Mouse (Mus musculus) E14TG2a.4 (cell line): ENCODE data around the gene Ndufa11.

Experiments used
- H3K27me3 ChIP-seq: 2 replicates; pipeline ENCODE4 v1.6.1; 2014; ENCODE audit warnings: low read length, control low read depth; ENCODE audit not compliant: insufficient read depth
- H3K36me3 ChIP-seq: 2 replicates; pipeline ENCODE4 v1.6.1; 2014; ENCODE audit warnings: low read length, control low read depth; ENCODE audit not compliant: insufficient read depth
- H3K4me1 ChIP-seq: replicated peaks from 2 replicates; pipeline ENCODE4 v1.6.1; 2014; ENCODE audit warnings: low read depth, low read length, control low read depth
- H3K4me3 ChIP-seq: replicated peaks from 2 replicates; pipeline ENCODE4 v1.5.1; 2014; ENCODE audit warnings: mild to moderate bottlenecking, low read length
- H3K9me3 ChIP-seq: 2 replicates; pipeline ENCODE4 v1.6.1; 2014; ENCODE audit warnings: low read length, control low read depth
- CTCF ChIP-seq: conservative IDR thresholded peaks from 2 replicates; pipeline ENCODE4 v1.5.1; 2014; ENCODE audit warnings: low read length
- NANOG ChIP-seq: IDR thresholded peaks from 2 replicates; pipeline ENCODE4 v1.6.1; 2014; ENCODE audit warnings: borderline replicate concordance, low read length, mixed read lengths
- POU5F1 ChIP-seq: IDR thresholded peaks from 2 replicates; pipeline ENCODE4 v1.6.1; 2014; ENCODE audit warnings: low read length, borderline replicate concordance

The Ndufa11 gene

DNA sequence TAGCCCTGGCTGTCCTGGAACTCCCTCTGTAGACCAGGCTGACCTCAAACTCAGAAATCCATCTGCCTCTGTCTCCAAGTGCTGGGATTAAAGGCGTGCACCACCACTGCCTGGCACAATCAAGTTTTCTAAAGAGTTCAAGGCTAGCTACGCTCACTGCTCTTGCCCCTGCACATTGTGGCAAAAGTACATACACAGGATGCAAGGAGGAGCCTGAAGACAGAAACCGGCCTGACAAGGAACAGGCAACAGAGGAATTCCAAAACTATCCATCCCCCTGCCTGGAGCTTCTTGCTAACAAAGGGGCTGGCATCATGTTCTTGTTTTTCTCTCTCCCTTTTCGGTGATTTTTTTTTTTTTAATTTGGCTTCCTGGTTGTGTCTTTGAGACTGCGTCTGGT, 26.6 kb downstream of the Ndufa11 start:
- Histone ChIP-seq H3K4me3 (no peak overlapping the region), H3K27me3 (peaks cover 51% of the 10 kb centered on the region), H3K36me3 (no peaks in the 10 kb centered on the region), H3K9me3 (no peaks in the 10 kb centered on the region), H3K4me1 (peaks cover 21% of the 10 kb centered on the region)
- no peak for TF ChIP-seq CTCF
- TF ChIP-seq POU5F1, result no peak
- no peak for TF ChIP-seq NANOG

- Histone ChIP-seq H3K4me3 (peak overlapping the region; percentile 66), H3K4me1 (peaks cover 55% of the 10 kb centered on the region), H3K27me3 (peaks cover 91% of the 10 kb centered on the region), H3K36me3 (no peaks in the 10 kb centered on the region), H3K9me3 (no peaks in the 10 kb centered on the region)
- TF ChIP-seq CTCF, result no peak
- no peak for TF ChIP-seq POU5F1
- no peak for TF ChIP-seq NANOG
Measured at GRCm38 (mm10) chr17:56751404-56752072, 34.0 kb downstream of the Ndufa11 start.

DNA sequence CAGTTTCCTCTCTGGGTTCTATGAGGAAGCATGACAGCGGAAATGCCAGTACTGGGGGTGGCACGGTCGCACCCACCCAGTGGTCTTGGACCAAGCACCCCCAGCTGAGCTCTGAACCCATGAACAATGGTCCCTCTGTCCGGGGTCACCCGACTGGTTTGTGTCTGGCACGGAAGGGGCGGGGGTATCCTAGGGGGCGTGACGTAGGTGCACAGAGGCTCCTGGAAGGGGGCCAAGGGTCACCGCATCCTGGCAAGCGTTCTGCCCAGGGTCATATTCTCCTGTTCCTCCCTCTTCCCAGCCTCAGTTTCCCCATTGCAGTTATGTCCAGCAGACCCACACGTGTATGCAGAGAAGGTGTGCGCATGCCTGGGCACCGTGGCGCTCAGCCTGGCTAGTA, 35.9 kb downstream of the Ndufa11 start:
- peak overlapping the region; percentile 66 for H3K4me3 ChIP-seq
- TF ChIP-seq NANOG (no peak), CTCF (no peak), POU5F1 (no peak)
- no peaks in the 10 kb centered on the region for H3K9me3 ChIP-seq
- peaks cover 80% of the 10 kb centered on the region for H3K27me3 ChIP-seq
- H3K4me1 ChIP-seq, result peaks cover 68% of the 10 kb centered on the region
- no peaks in the 10 kb centered on the region for H3K36me3 ChIP-seq

DNA sequence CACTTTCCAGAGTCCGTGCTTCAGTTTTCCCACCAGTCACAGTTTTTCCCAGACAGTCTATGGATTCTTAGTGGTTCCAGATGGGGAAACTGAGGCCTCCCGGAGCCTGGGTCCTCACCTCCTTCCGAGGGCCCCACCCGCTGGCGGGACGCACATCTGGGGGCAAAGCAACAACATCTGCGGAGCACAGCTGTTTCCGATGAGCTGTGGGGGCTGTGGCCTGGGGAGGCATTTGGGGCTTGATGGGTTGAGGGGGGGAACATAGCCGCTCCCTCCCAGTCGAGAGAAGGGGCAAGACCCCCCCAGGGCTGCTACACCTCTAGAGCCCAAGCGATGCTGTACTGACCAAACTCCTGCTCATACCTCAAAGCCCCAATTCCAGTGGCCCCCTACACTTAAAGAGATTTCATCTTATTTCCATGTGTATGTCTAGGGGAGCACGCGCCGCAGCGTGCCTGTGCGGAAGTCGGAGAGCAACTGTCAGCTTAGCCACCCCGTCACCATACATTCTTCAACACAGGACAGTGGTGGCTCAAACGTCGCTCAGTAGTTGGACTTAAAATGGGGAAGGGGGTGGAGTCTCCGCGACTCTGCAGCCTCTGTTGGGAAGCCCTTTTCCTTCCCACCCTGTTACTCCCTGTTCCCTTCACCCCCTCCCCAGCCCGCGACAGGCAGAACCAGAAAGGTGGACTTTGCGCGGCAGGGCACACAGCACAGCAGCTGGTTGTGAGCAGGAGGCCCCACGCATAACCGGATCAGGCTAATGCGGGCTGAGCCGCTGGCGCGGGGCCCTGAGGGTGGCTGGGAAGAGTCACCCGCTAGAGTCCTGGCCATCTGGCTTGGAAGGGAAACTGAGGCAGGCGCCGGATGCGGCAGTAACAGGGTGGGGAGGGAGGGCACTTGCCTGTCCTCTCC, 37.0 kb downstream of the Ndufa11 start:
- TF ChIP-seq NANOG (no peak), CTCF (no peak), POU5F1 (no peak)
- Histone ChIP-seq H3K4me1 (peaks cover 69% of the 10 kb centered on the region), H3K27me3 (peaks cover 71% of the 10 kb centered on the region), H3K36me3 (no peaks in the 10 kb centered on the region), H3K4me3 (peak overlapping the region; percentile 51), H3K9me3 (no peaks in the 10 kb centered on the region)

- TF ChIP-seq CTCF (peak; percentile 24; the same call in 1 of the 2 replicates), POU5F1 (no peak), NANOG (no peak)
- H3K36me3 ChIP-seq, result no peaks in the 10 kb centered on the region
- peak overlapping the region; percentile 88 for H3K4me3 ChIP-seq
- H3K4me1 ChIP-seq, result peaks cover 71% of the 10 kb centered on the region
- H3K9me3 ChIP-seq, result no peaks in the 10 kb centered on the region
- peaks cover 53% of the 10 kb centered on the region for H3K27me3 ChIP-seq
Measured at GRCm38 (mm10) chr17:56756703-56757399, 39.3 kb downstream of the Ndufa11 start.

GRCm38 (mm10) chr17:56757416-56758123, 40.0 kb downstream of the Ndufa11 start, which contains the start of gene Nrtn:
Gene Nrtn (minus strand): TSS chr17:56757530.
- Histone ChIP-seq H3K27me3 (peaks cover 46% of the 10 kb centered on the region), H3K4me1 (peaks cover 68% of the 10 kb centered on the region), H3K4me3 (peak within 1 kb of the TSS; percentile 88), H3K9me3 (no peaks in the 10 kb centered on the region), H3K36me3 (no peaks in the 10 kb centered on the region)
- TF ChIP-seq CTCF (no peak), POU5F1 (no peak), NANOG (no peak)

- Histone ChIP-seq H3K4me1 (peaks cover 68% of the 10 kb centered on the region), H3K36me3 (no peaks in the 10 kb centered on the region), H3K9me3 (no peaks in the 10 kb centered on the region), H3K4me3 (no peak overlapping the region; the same call in 1 of the 2 replicates), H3K27me3 (peaks cover 41% of the 10 kb centered on the region)
- TF ChIP-seq POU5F1 (no peak), CTCF (peak; percentile 64)
Measured at GRCm38 (mm10) chr17:56758132-56758531, 40.6 kb downstream of the Ndufa11 start.

GRCm38 (mm10) chr17:56759261-56759660, 41.7 kb downstream of the Ndufa11 start:
- no peak overlapping the region for H3K4me3 ChIP-seq
- TF ChIP-seq NANOG (no peak), CTCF (no peak), POU5F1 (no peak)
- no peaks in the 10 kb centered on the region for H3K36me3 ChIP-seq
- H3K4me1 ChIP-seq, result peaks cover 67% of the 10 kb centered on the region
- peaks cover 30% of the 10 kb centered on the region for H3K27me3 ChIP-seq
- H3K9me3 ChIP-seq, result no peaks in the 10 kb centered on the region
